Mouse (Mus musculus) ES-Bruce4 (cell line): ENCODE results near the gene Slc5a5. TPM values are rescaled to one million over a fixed set of nuclear protein-coding genes. Genes with fewer than 3 reads are reported as not detected.
A peak's percentile ranks its signal among the peaks of the same experiment; 100 is the strongest.

Source experiments
- H3K27ac ChIP-seq: 2 replicates; pipeline ENCODE4 v1.5.1; 2012; ENCODE audit warnings: low read length, inconsistent platforms; ENCODE audit not compliant: insufficient read depth
- H3K27me3 ChIP-seq: 2 replicates; pipeline ENCODE4 v1.6.1; 2012; ENCODE audit warnings: mild to moderate bottlenecking, low read length, inconsistent platforms; ENCODE audit not compliant: control insufficient read depth, poor library complexity, insufficient read depth, severe bottlenecking
- H3K36me3 ChIP-seq: 2 replicates; pipeline ENCODE4 v1.6.1; 2012; ENCODE audit warnings: inconsistent platforms, mild to moderate bottlenecking, low read length, moderate library complexity; ENCODE audit not compliant: control insufficient read depth, poor library complexity, insufficient read depth, severe bottlenecking
- H3K4me1 ChIP-seq: one replicate; pipeline ENCODE4 v1.8.1; 2011; ENCODE audit warnings: low read length; ENCODE audit not compliant: control insufficient read depth, insufficient read depth
- H3K4me3 ChIP-seq: 2 replicates; pipeline ENCODE4 v1.5.1; 2011; ENCODE audit warnings: low read depth, mild to moderate bottlenecking, low read length
- H3K9ac ChIP-seq: 2 replicates; pipeline ENCODE4 v1.6.1; 2012; ENCODE audit warnings: low read depth, mild to moderate bottlenecking, inconsistent platforms; ENCODE audit not compliant: poor library complexity, severe bottlenecking
- H3K9me3 ChIP-seq: replicated peaks from 2 replicates; pipeline ENCODE4 v1.6.1; 2012; ENCODE audit warnings: mild to moderate bottlenecking, low read length, inconsistent platforms; ENCODE audit not compliant: control insufficient read depth, poor library complexity, insufficient read depth, severe bottlenecking
- CTCF ChIP-seq: IDR thresholded peaks from one replicate; pipeline ENCODE4 v1.8.1; 2011; ENCODE audit warnings: low read depth, low read length
- EP300 ChIP-seq: IDR thresholded peaks from 2 replicates; pipeline ENCODE4 v1.6.1; 2011; ENCODE audit warnings: low read depth, low read length; ENCODE audit not compliant: insufficient read depth
- POLR2A ChIP-seq: IDR thresholded peaks from one replicate; pipeline ENCODE4 v1.8.1; 2011; ENCODE audit warnings: low read length; ENCODE audit not compliant: insufficient read depth
- polyA plus RNA-seq: library from polyadenylated mRNA; stranded (reverse); fragments of >200 nt; gene quantifications from 2 replicates; pipeline ENCODE4 v1.2.4, GENCODE M21; 2011; ENCODE audit warnings: low read depth; ENCODE audit not compliant: missing spikeins, insufficient read depth, insufficient read length

The Slc5a5 gene
- polyA plus RNA-seq, 1 experiment: 13.3 TPM

GRCm38 (mm10) chr8:70905463-70905830 lies 12.9 kb upstream of the Slc5a5 start:
- no peaks in the 10 kb centered on the region for H3K9me3 ChIP-seq
- peak overlapping the region; percentile 93 for H3K9ac ChIP-seq
- peak overlapping the region; percentile 82 for H3K4me3 ChIP-seq
- no peaks in the 10 kb centered on the region for H3K27me3 ChIP-seq
- H3K27ac ChIP-seq: 0 out of 2 replicates have a peak overlapping the region, but pooled peaks have one; percentile 18
- TF ChIP-seq POLR2A (no peak), EP300 (no peak), CTCF (no peak)
- peaks cover 6% of the 10 kb centered on the region for H3K4me1 ChIP-seq
- no peaks in the 10 kb centered on the region for H3K36me3 ChIP-seq

GRCm38 (mm10) chr8:70904532-70904931 lies 12.0 kb upstream of the Slc5a5 start:
- Histone ChIP-seq H3K4me3 (no peak overlapping the region), H3K27ac (no peak overlapping the region), H3K9me3 (no peaks in the 10 kb centered on the region), H3K27me3 (no peaks in the 10 kb centered on the region), H3K36me3 (no peaks in the 10 kb centered on the region), H3K9ac (no peak overlapping the region), H3K4me1 (peaks cover 6% of the 10 kb centered on the region)
- no peak for TF ChIP-seq CTCF
- no peak for TF ChIP-seq POLR2A
- TF ChIP-seq EP300: no peak

GRCm38 (mm10) chr8:70903582-70903981 lies 11.0 kb upstream of the Slc5a5 start:
- no peak overlapping the region for H3K27ac ChIP-seq

GRCm38 (mm10) chr8:70903112-70903511 lies 10.6 kb upstream of the Slc5a5 start:
- Histone ChIP-seq H3K4me3 (no peak overlapping the region), H3K36me3 (no peaks in the 10 kb centered on the region), H3K27me3 (no peaks in the 10 kb centered on the region), H3K4me1 (peaks cover 6% of the 10 kb centered on the region), H3K9ac (no peak overlapping the region), H3K9me3 (no peaks in the 10 kb centered on the region), H3K27ac (no peak overlapping the region)
- TF ChIP-seq CTCF (no peak), EP300 (0 out of 2 replicates have a peak, but pooled peaks have one; percentile 24)

More at GRCm38 (mm10) chr8:70903582-70903981, 11.0 kb upstream of the Slc5a5 start:
- no peak for TF ChIP-seq POLR2A
- no peak for TF ChIP-seq CTCF
- no peak for TF ChIP-seq EP300
- Histone ChIP-seq H3K4me1 (peaks cover 6% of the 10 kb centered on the region), H3K9me3 (no peaks in the 10 kb centered on the region), H3K9ac (no peak overlapping the region), H3K4me3 (no peak overlapping the region), H3K36me3 (no peaks in the 10 kb centered on the region), H3K27me3 (no peaks in the 10 kb centered on the region)

DNA sequence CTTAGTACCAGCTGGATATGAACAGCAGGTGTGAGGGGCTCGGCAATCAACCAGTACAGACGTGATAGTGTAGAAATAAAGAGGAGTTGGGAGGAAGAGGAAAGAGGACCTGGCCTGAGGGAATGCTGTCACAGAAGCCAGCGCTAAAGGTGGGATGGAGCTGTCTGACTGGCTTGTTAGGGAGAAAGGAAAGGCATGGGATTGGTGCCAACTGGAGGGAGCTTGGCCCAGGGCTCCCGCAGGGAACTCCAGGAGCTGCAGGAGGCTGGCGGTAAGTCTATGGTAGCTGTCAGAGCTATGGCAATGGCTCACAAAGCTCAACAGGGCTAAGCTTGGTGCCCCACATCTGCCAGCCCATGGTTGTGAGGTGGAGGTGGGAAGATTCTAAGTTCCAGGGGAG lies 9.7 kb upstream of the Slc5a5 start:
- H3K9me3 ChIP-seq: no peaks in the 10 kb centered on the region
- H3K4me3 ChIP-seq: no peak overlapping the region
- H3K9ac ChIP-seq: no peak overlapping the region
- no peaks in the 10 kb centered on the region for H3K27me3 ChIP-seq
- H3K27ac ChIP-seq: no peak overlapping the region
- H3K36me3 ChIP-seq: no peaks in the 10 kb centered on the region
- H3K4me1 ChIP-seq: peaks cover 6% of the 10 kb centered on the region
- TF ChIP-seq CTCF (no peak), EP300 (no peak), POLR2A (no peak)

DNA sequence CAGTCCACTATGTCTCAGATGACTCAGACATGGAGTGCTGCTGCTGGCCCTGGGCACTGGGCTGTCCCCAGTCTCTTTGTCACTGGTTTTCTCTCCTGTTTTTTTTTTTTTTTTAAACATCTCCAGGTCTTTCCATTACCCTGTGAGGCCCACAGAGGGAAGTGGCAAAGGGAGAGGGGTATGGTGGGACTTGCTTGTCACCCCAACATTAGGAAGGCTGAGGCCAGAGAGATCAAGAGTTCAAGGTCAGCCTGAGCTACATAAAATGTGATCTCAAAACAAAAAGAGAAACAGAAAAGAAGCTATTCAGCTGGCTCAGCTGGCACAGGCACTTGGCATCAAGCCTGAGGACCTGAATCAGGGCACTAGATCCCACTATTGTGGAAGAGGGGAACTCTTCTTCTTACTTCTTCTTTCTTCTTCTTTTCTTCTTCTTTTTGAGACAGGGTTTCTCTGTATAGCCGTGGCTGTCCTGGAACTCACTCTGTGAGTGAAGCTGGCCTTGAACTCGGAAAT lies 8.4 kb upstream of the Slc5a5 start:
- no peaks in the 10 kb centered on the region for H3K27me3 ChIP-seq
- TF ChIP-seq CTCF: no peak
- TF ChIP-seq EP300: no peak
- TF ChIP-seq POLR2A: no peak
- peaks cover 9% of the 10 kb centered on the region for H3K36me3 ChIP-seq
- H3K4me3 ChIP-seq: no peak overlapping the region
- peaks cover 4% of the 10 kb centered on the region for H3K4me1 ChIP-seq
- H3K9me3 ChIP-seq: no peaks in the 10 kb centered on the region
- no peak overlapping the region for H3K27ac ChIP-seq
- H3K9ac ChIP-seq: no peak overlapping the region
